Mouse (Mus musculus): ENCODE data around the gene Abcc9. TPM values are rescaled to one million over a fixed set of nuclear protein-coding genes. Genes with fewer than 3 reads are reported as not detected.

Gene Abcc9
- total and polyA plus RNA-seq, 3 experiments, result 0.27 TPM; not detected in 2

DNA sequence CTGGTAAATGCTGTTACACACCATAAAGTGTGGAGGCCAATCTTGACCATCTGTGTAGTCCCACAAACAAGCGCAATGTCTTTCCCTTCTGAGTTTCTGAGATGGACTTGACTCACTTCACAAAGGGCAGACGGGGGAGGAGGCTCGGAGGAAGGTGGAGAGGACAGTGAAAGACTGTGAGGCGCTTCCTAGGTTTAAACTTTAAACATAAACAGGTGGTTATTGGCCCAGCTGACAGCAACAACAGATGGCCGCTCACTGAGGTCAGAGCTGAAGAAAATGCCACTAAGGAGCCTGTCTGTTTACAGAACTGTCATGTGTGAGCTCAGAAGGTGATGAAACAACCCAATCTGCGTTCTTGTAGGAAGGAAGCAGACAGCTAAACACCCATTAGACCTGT is 78.8 kb downstream of the Abcc9 start:
- Histone ChIP-seq H3K36me3 (replicated peaks) (no peaks in the 10 kb centered on the region), H3K4me3 (ENCODE audit: low read depth, low read length) (no peak overlapping the region), H3K9me3 (replicated peaks) (no peaks in the 10 kb centered on the region), H3K4me1 (ENCODE audit: insufficient read depth, low read depth, low read length) (no peaks in the 10 kb centered on the region), H3K27me3 (ENCODE audit: insufficient read depth, low read length) (no peaks in the 10 kb centered on the region)
- no peak for DNase-seq (ENCODE audit: low spot score)
- no peak for TF ChIP-seq GATA1 (IDR thresholded peaks at IDR 0.05; ENCODE audit: borderline replicate concordance, low read length)
- TF ChIP-seq GATA2 (IDR thresholded peaks at IDR 0.05; ENCODE audit: borderline replicate concordance, low read depth, low read length), result no peak
- no peak for TF ChIP-seq CTCF (IDR thresholded peaks at IDR 0.05; ENCODE audit: low read depth, low read length)
- TF ChIP-seq TAL1 (conservative IDR thresholded peaks at IDR 0.05; ENCODE audit: low read depth, low read length), result no peak
- no peak for TF ChIP-seq POLR2AphosphoS5 (IDR thresholded peaks at IDR 0.05; ENCODE audit: insufficient replicate concordance, low read depth, low read length)
- no peak for ATAC-seq (ENCODE audit: extremely low read depth, insufficient number of reproducible peaks, low FRiP score, poor library complexity, severe bottlenecking)

DNA sequence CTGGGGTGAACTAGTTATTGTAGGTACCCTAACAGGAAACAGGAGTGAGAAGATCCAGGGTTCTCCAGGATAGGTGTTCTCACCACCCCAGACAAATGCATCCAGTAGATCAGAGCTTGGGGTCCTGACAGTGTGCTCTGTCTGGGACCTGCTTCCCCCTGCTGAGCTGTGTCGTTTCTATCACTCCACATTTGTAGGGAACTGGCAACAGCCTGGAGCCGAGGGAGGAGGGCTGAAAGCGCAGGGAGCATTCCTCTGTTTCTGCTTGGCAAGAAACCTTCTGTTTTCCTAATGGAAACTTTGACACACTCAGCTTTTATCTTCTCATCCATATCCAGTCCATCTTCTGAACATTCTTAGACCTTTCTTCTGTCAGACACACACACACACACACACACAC is 85.5 kb downstream of the Abcc9 start:
- TF ChIP-seq GATA1 (IDR thresholded peaks at IDR 0.05; ENCODE audit: borderline replicate concordance, low read length), result no peak
- no peak for TF ChIP-seq POLR2AphosphoS5 (IDR thresholded peaks at IDR 0.05; ENCODE audit: insufficient replicate concordance, low read depth, low read length)
- TF ChIP-seq CTCF (IDR thresholded peaks at IDR 0.05; ENCODE audit: low read depth, low read length), result no peak
- no peak for TF ChIP-seq TAL1 (conservative IDR thresholded peaks at IDR 0.05; ENCODE audit: low read depth, low read length)
- TF ChIP-seq GATA2 (IDR thresholded peaks at IDR 0.05; ENCODE audit: borderline replicate concordance, low read depth, low read length), result no peak
- Histone ChIP-seq H3K9me3 (replicated peaks) (no peaks in the 10 kb centered on the region), H3K36me3 (replicated peaks) (no peaks in the 10 kb centered on the region), H3K4me3 (ENCODE audit: low read depth, low read length) (no peak overlapping the region), H3K4me1 (ENCODE audit: insufficient read depth, low read depth, low read length) (no peaks in the 10 kb centered on the region), H3K27me3 (ENCODE audit: insufficient read depth, low read length) (no peaks in the 10 kb centered on the region)
- DNase-seq (ENCODE audit: low spot score), result no peak
- ATAC-seq (ENCODE audit: extremely low read depth, insufficient number of reproducible peaks, low FRiP score, poor library complexity, severe bottlenecking), result no peak

- TF ChIP-seq POLR2AphosphoS5 (IDR thresholded peaks at IDR 0.05; ENCODE audit: insufficient replicate concordance, low read depth, low read length) (no peak), GATA1 (IDR thresholded peaks at IDR 0.05; ENCODE audit: borderline replicate concordance, low read length) (no peak), CTCF (IDR thresholded peaks at IDR 0.05; ENCODE audit: low read depth, low read length) (no peak), GATA2 (IDR thresholded peaks at IDR 0.05; ENCODE audit: borderline replicate concordance, low read depth, low read length) (no peak), TAL1 (conservative IDR thresholded peaks at IDR 0.05; ENCODE audit: low read depth, low read length) (no peak)
- DNase-seq (ENCODE audit: low spot score), result no peak
These were observed 87.8 kb downstream of the Abcc9 start for GRCm38 (mm10) chr6:142614324-142614723.

GRCm38 (mm10) chr6:142612366-142612765 is 89.7 kb downstream of the Abcc9 start:
- ATAC-seq (ENCODE audit: extremely low read depth, insufficient number of reproducible peaks, low FRiP score, poor library complexity, severe bottlenecking), result no peak
- Histone ChIP-seq H3K9me3 (replicated peaks) (no peaks in the 10 kb centered on the region), H3K4me1 (ENCODE audit: insufficient read depth, low read depth, low read length) (no peaks in the 10 kb centered on the region), H3K27me3 (ENCODE audit: insufficient read depth, low read length) (no peaks in the 10 kb centered on the region), H3K4me3 (ENCODE audit: low read depth, low read length) (no peak overlapping the region), H3K36me3 (replicated peaks) (no peaks in the 10 kb centered on the region)
- no peak for DNase-seq (ENCODE audit: low spot score)
- TF ChIP-seq CTCF (IDR thresholded peaks at IDR 0.05; ENCODE audit: low read depth, low read length) (no peak), GATA2 (IDR thresholded peaks at IDR 0.05; ENCODE audit: borderline replicate concordance, low read depth, low read length) (no peak), GATA1 (IDR thresholded peaks at IDR 0.05; ENCODE audit: borderline replicate concordance, low read length) (no peak), POLR2AphosphoS5 (IDR thresholded peaks at IDR 0.05; ENCODE audit: insufficient replicate concordance, low read depth, low read length) (no peak), TAL1 (conservative IDR thresholded peaks at IDR 0.05; ENCODE audit: low read depth, low read length) (no peak)

More at GRCm38 (mm10) chr6:142614324-142614723, 87.8 kb downstream of the Abcc9 start:
- no peaks in the 10 kb centered on the region for H3K9me3 ChIP-seq (replicated peaks)
- H3K36me3 ChIP-seq (replicated peaks), result no peaks in the 10 kb centered on the region
- H3K27me3 ChIP-seq (ENCODE audit: insufficient read depth, low read length), result no peaks in the 10 kb centered on the region
- H3K4me3 ChIP-seq (ENCODE audit: low read depth, low read length), result no peak overlapping the region
- H3K4me1 ChIP-seq (ENCODE audit: insufficient read depth, low read depth, low read length), result no peaks in the 10 kb centered on the region
- no peak for ATAC-seq (ENCODE audit: extremely low read depth, insufficient number of reproducible peaks, low FRiP score, poor library complexity, severe bottlenecking)

- H3K27me3 ChIP-seq (ENCODE audit: insufficient read depth, low read length), result no peaks in the 10 kb centered on the region
- ATAC-seq (ENCODE audit: extremely low read depth, insufficient number of reproducible peaks, low FRiP score, poor library complexity, severe bottlenecking) (no peak), DNase-seq (ENCODE audit: low spot score) (no peak)
- no peaks in the 10 kb centered on the region for H3K9me3 ChIP-seq (replicated peaks)
- no peaks in the 10 kb centered on the region for H3K36me3 ChIP-seq (replicated peaks)
- no peak overlapping the region for H3K4me3 ChIP-seq (ENCODE audit: low read depth, low read length)
- H3K4me1 ChIP-seq (ENCODE audit: insufficient read depth, low read depth, low read length), result no peaks in the 10 kb centered on the region
- no peak for TF ChIP-seq GATA1 (IDR thresholded peaks at IDR 0.05; ENCODE audit: borderline replicate concordance, low read length)
- TF ChIP-seq TAL1 (conservative IDR thresholded peaks at IDR 0.05; ENCODE audit: low read depth, low read length), result no peak
- no peak for TF ChIP-seq POLR2AphosphoS5 (IDR thresholded peaks at IDR 0.05; ENCODE audit: insufficient replicate concordance, low read depth, low read length)
- TF ChIP-seq GATA2 (IDR thresholded peaks at IDR 0.05; ENCODE audit: borderline replicate concordance, low read depth, low read length), result no peak
- no peak for TF ChIP-seq CTCF (IDR thresholded peaks at IDR 0.05; ENCODE audit: low read depth, low read length)
These were observed 92.4 kb downstream of the Abcc9 start for GRCm38 (mm10) chr6:142609401-142610373.

- H3K4me3 ChIP-seq (ENCODE audit: low read depth, low read length), result no peak overlapping the region
- TF ChIP-seq POLR2AphosphoS5 (IDR thresholded peaks at IDR 0.05; ENCODE audit: insufficient replicate concordance, low read depth, low read length), result no peak
- no peak for TF ChIP-seq GATA1 (IDR thresholded peaks at IDR 0.05; ENCODE audit: borderline replicate concordance, low read length)
- TF ChIP-seq TAL1 (conservative IDR thresholded peaks at IDR 0.05; ENCODE audit: low read depth, low read length), result no peak
- no peak for TF ChIP-seq GATA2 (IDR thresholded peaks at IDR 0.05; ENCODE audit: borderline replicate concordance, low read depth, low read length)
- no peak for TF ChIP-seq CTCF (IDR thresholded peaks at IDR 0.05; ENCODE audit: low read depth, low read length)
- no peaks in the 10 kb centered on the region for H3K27me3 ChIP-seq (ENCODE audit: insufficient read depth, low read length)
- no peaks in the 10 kb centered on the region for H3K4me1 ChIP-seq (ENCODE audit: insufficient read depth, low read depth, low read length)
- no peaks in the 10 kb centered on the region for H3K36me3 ChIP-seq (replicated peaks)
- ATAC-seq (ENCODE audit: extremely low read depth, insufficient number of reproducible peaks, low FRiP score, poor library complexity, severe bottlenecking) (no peak), DNase-seq (ENCODE audit: low spot score) (no peak)
- H3K9me3 ChIP-seq (replicated peaks), result no peaks in the 10 kb centered on the region
These were observed 95.0 kb downstream of the Abcc9 start for GRCm38 (mm10) chr6:142607080-142607479.

All from G1E (cell line).